Mouse (Mus musculus): ENCODE data around the gene Lyar. TPM values are rescaled to one million over a fixed set of nuclear protein-coding genes. Genes with fewer than 3 reads are reported as not detected.
A peak's percentile ranks its signal among the peaks of the same experiment; 100 is the strongest.

Gene Lyar
- polyA plus RNA-seq, 1 experiment from 2014 or later = 83.8 TPM

DNA sequence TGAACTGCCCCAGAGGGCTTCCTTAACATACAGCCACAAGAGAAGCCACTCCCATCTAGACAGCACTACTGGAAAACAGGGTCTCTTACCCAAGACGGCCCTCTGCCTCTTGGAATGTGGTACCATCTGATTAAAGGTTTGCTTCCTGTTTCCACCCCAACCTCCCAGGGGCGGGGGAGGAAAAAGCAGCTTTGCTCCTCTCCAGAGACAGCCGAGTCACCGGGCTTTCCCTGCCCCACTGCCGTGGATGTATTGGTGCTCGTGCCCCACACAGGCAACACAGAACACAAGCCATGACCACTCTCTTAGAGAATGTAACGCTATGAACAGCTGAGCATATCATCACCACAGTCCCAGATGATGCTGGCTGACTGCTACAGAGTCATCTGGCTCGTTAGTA is 11.3 kb upstream of the Lyar start:
- no peaks in the 10 kb centered on the region for H3K9me3 ChIP-seq
- H3K4me3 ChIP-seq = no peak overlapping the region
- no peak overlapping the region for H3K27ac ChIP-seq
- no peak overlapping the region for H3K4me2 ChIP-seq
- H3K4me1 ChIP-seq = no peaks in the 10 kb centered on the region
- no peaks in the 10 kb centered on the region for H3K27me3 ChIP-seq
- WGBS = 69% methylated on average over 8 of the region's 8 CpGs
- no peak for ATAC-seq (ENCODE audit: borderline replicate concordance, extremely low read depth, low FRiP score, low TSS enrichment)
- H3K36me3 ChIP-seq = peaks cover 46% of the 10 kb centered on the region
- H3K9ac ChIP-seq = no peak overlapping the region

DNA sequence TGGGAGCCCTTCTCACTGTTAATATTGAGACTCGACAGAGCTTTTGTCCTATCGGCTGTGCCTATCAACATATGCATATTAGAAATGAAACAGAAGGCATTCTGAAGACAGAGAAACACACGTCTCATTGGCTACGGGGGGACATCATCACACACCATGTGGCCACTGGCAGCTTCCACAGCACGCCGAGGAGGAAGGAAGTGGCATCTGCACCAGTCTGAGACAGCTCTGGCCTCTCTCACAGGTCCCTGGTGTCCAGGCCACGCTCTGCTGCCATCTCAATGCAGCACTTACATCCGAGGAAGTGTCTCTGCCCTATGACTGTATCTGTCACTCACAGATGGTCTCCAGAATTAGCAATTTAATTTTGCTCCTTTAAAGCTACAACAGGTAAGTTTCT is 8.6 kb upstream of the Lyar start:
- H3K36me3 ChIP-seq = peaks cover 40% of the 10 kb centered on the region
- no peaks in the 10 kb centered on the region for H3K4me1 ChIP-seq
- no peak overlapping the region for H3K27ac ChIP-seq
- WGBS = 91% methylated on average over 8 of the region's 8 CpGs
- H3K4me2 ChIP-seq = no peak overlapping the region
- H3K4me3 ChIP-seq = no peak overlapping the region
- H3K27me3 ChIP-seq = no peaks in the 10 kb centered on the region
- no peak overlapping the region for H3K9ac ChIP-seq
- no peaks in the 10 kb centered on the region for H3K9me3 ChIP-seq
- ATAC-seq (ENCODE audit: borderline replicate concordance, extremely low read depth, low FRiP score, low TSS enrichment) = no peak

DNA sequence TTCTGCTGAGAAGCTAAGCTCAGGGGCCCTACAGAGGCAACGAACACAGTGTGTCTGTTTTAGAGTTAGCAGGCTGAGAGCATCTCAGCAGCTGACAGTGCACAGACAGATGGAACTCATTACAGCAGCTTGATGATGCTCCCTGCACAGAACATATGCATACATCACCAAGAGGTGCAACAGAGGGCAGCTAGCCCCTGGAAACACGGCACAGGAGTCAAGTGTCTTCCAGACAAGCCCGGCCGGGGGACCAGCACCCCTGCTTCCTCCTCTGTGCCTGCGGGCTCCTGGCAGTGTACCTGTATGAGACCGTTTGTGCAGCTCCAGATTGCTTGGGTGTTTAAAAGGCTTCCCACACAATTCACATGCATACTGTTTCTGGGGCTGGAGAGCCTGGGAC is 7.3 kb upstream of the Lyar start:
- 86% methylated on average over 6 of the region's 6 CpGs for WGBS
- no peak overlapping the region for H3K27ac ChIP-seq
- H3K27me3 ChIP-seq = no peaks in the 10 kb centered on the region
- H3K9ac ChIP-seq = no peak overlapping the region
- no peaks in the 10 kb centered on the region for H3K9me3 ChIP-seq
- no peak overlapping the region for H3K4me2 ChIP-seq
- H3K4me1 ChIP-seq = no peaks in the 10 kb centered on the region
- no peak overlapping the region for H3K4me3 ChIP-seq
- ATAC-seq (ENCODE audit: borderline replicate concordance, extremely low read depth, low FRiP score, low TSS enrichment) = no peak
- peaks cover 40% of the 10 kb centered on the region for H3K36me3 ChIP-seq

DNA sequence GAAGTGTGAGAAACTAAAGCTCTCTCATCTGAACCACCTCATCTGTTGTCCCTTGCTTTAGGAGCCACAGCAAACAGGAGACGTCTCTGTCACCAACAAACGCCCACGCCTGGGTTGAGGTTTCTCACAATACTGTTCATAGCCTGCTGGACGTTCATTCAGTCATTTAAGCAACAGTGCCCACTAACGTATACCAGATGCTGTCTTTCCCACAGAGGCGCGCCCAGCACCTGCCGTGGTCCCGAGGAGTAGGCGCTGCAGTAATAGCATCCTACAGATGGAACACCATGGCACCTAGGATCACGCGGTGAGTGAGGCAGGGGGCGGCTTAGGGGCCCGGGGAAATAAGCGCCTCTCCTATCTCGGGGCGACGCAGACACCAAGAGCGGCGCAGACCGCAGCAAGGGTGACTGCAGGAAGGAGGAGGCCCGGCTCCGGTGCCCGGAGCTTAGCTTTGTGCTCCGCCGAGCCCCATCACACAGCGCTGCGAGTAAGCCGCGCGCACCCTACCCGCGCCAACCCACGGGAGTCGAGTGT is 431 bp upstream of the Lyar start:
- peak overlapping the region; percentile 86 for H3K4me2 ChIP-seq
- H3K4me1 ChIP-seq = peaks cover 19% of the 10 kb centered on the region
- no peaks in the 10 kb centered on the region for H3K27me3 ChIP-seq
- H3K4me3 ChIP-seq = peak overlapping the region; percentile 95
- peak overlapping the region; percentile 87 for H3K9ac ChIP-seq
- under 1% methylated on average over 33 of the region's 35 CpGs for WGBS
- no peaks in the 10 kb centered on the region for H3K9me3 ChIP-seq
- H3K36me3 ChIP-seq = peaks cover 7% of the 10 kb centered on the region
- ATAC-seq (ENCODE audit: borderline replicate concordance, extremely low read depth, low FRiP score, low TSS enrichment) = peak; percentile 83
- peak overlapping the region; percentile 53; the same call in 1 of the 2 replicates for H3K27ac ChIP-seq

DNA sequence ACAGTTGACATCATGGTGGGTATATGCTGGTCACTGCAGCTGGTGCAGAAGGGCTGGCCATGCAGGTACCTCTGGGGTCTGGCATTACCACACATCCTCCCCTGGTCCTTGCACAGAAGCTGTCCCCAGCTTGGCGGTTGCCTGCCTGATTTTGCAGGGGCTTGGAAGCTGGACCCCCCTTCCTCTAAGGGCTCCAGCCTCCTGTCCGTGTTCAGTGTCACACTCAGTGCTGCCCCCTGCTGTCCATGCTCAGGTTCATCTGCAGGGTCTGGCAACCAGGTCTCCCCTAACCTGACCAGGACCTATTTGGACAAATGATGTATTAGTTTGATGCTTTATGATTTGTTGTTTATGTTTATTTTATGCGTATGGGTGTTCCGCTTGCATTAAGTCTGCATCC is 15.2 kb downstream of the Lyar start:
- Histone ChIP-seq H3K4me2 (no peak overlapping the region), H3K4me1 (no peaks in the 10 kb centered on the region), H3K4me3 (no peak overlapping the region), H3K9ac (no peak overlapping the region), H3K36me3 (peaks cover 36% of the 10 kb centered on the region), H3K27ac (no peak overlapping the region), H3K9me3 (no peaks in the 10 kb centered on the region), H3K27me3 (no peaks in the 10 kb centered on the region)
- ATAC-seq (ENCODE audit: borderline replicate concordance, extremely low read depth, low FRiP score, low TSS enrichment) = no peak
- WGBS = 68% methylated on average over 4 of the region's 4 CpGs

DNA sequence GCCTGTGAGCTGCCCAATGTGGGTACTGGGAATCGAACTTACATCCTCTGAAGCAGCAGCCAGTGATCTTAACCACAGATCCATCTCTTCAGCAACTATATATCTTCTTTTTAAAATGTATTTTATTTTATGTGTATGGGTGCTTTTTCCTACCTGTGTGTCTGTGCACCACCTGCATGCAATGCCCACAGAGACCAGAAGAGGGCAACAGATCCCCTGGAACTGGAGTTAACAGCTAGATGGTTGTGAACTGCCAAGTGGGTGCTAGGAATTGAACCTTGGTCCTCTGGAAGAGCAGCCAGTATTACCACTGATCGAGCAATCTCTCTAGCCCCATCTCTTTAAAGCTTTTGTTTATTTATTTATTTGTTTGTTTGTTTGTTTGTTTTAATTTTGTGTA is 16.4 kb downstream of the Lyar start:
- Histone ChIP-seq H3K4me3 (no peak overlapping the region), H3K4me2 (no peak overlapping the region), H3K27ac (no peak overlapping the region), H3K9me3 (no peaks in the 10 kb centered on the region), H3K4me1 (no peaks in the 10 kb centered on the region), H3K36me3 (peaks cover 24% of the 10 kb centered on the region), H3K27me3 (no peaks in the 10 kb centered on the region), H3K9ac (no peak overlapping the region)
- 95% methylated on average over 2 of the region's 2 CpGs for WGBS
- ATAC-seq (ENCODE audit: borderline replicate concordance, extremely low read depth, low FRiP score, low TSS enrichment) = no peak

DNA sequence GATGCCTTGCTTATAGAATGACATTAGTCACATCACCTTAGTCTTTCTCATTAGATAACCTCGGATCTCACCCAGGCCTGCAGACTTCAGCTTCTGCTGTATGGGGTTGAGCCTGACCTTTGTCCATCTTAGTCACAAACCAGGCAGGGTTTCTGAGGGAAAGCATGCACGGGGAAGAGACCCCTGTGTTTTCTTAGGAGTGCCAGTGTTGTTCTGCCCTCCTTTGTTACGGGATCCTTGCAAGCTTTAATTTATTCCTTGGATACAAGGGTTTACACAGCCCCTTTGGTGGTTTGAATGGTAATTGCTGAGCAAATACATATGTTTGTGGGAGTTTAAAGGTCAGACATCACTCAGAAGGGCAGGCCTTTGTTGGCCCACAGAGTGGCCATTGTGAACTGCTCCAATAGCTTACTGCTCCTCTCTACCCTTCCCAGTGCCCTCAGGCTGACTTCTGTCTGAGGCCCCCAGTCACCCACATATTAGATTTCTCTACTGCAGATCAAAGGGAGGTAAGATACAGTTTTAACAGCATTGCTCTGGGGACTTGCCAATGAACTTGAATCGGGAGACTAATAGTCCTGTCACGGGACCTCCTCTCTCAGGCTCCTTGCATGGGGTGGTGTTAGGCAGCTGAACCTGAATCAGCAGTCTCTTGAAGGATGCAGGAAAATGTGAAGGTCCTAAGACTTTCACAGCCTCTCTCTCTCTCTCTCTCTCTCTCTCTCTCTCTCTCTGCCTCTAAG is 20.6 kb downstream of the Lyar start:
- H3K9ac ChIP-seq = no peak overlapping the region
- H3K36me3 ChIP-seq = no peaks in the 10 kb centered on the region
- H3K27ac ChIP-seq = no peak overlapping the region
- no peak overlapping the region for H3K4me3 ChIP-seq
- H3K4me2 ChIP-seq = no peak overlapping the region
- ATAC-seq (ENCODE audit: borderline replicate concordance, extremely low read depth, low FRiP score, low TSS enrichment) = no peak
- H3K4me1 ChIP-seq = no peaks in the 10 kb centered on the region
- H3K9me3 ChIP-seq = no peaks in the 10 kb centered on the region
- no peaks in the 10 kb centered on the region for H3K27me3 ChIP-seq
- WGBS = 35% methylated on average over 5 of the region's 5 CpGs

DNA sequence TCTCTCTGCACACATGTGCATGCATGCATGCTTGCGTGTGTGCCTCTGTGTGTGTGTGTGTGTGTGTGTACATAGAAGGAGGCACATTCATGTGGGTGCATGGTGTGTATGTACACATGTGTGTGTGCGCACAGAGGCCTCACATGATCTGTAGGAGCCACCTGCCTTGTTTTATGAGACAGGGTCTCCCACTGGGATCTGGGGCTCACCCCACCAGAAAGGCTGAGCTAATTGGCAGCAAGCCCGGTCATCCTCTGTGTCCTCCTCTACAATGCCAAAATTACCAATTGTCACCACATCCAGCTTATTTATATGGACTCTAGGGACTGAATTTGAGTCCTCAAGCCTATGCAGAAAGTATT is 21.2 kb downstream of the Lyar start:
- ATAC-seq (ENCODE audit: borderline replicate concordance, extremely low read depth, low FRiP score, low TSS enrichment) = no peak
- Histone ChIP-seq H3K36me3 (no peaks in the 10 kb centered on the region), H3K27ac (no peak overlapping the region), H3K9me3 (no peaks in the 10 kb centered on the region), H3K4me3 (no peak overlapping the region), H3K9ac (no peak overlapping the region), H3K4me1 (no peaks in the 10 kb centered on the region), H3K4me2 (no peak overlapping the region), H3K27me3 (no peaks in the 10 kb centered on the region)
- 79% methylated on average over 3 of the region's 3 CpGs for WGBS

DNA sequence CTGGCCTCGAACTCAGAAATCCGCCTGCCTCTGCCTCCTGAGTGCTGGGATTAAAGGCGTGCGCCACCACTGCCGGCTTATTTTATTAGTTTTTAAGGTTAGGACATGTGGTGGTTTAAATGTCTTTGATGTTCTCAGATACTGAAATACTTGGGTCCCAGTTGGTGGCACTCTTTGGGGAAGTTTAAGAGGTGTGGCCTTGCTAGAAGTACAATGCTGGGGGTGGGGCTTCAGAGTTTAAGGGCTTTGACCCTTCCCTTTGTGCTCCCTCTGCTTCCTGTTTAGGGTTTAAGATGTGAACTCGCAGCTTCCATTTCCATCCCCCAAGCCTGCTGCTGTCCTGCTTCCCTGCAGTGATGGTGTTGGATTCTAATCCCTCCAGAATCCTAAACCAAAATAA is 21.7 kb downstream of the Lyar start:
- Histone ChIP-seq H3K4me2 (no peak overlapping the region), H3K9ac (no peak overlapping the region), H3K9me3 (no peaks in the 10 kb centered on the region), H3K27ac (no peak overlapping the region), H3K4me1 (no peaks in the 10 kb centered on the region), H3K36me3 (no peaks in the 10 kb centered on the region), H3K4me3 (no peak overlapping the region), H3K27me3 (no peaks in the 10 kb centered on the region)
- no peak for ATAC-seq (ENCODE audit: borderline replicate concordance, extremely low read depth, low FRiP score, low TSS enrichment)
- 77% methylated on average over 6 of the region's 6 CpGs for WGBS

DNA sequence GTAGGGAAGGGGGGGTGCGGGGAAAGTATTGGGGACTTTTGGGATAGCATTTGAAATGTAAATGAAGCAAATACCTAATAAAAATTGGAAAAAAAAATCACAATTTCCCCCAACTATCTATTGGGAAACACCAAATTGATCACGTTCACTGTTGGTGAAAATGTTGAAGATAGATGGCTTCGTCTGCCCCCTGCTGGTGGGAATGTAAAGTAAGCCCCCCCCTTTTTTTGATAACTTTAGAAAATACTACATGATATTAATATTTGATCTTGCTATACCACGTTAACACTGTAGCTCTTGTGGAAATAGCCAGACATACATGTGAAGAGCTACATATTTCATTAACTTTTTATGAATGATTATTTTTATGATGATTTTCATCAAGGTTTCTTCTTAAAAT is 34.9 kb downstream of the Lyar start:
- no peaks in the 10 kb centered on the region for H3K36me3 ChIP-seq
- no peak overlapping the region for H3K27ac ChIP-seq
- H3K4me1 ChIP-seq = no peaks in the 10 kb centered on the region
- H3K9ac ChIP-seq = no peak overlapping the region
- H3K27me3 ChIP-seq = no peaks in the 10 kb centered on the region
- ATAC-seq (ENCODE audit: borderline replicate concordance, extremely low read depth, low FRiP score, low TSS enrichment) = no peak
- H3K4me2 ChIP-seq = no peak overlapping the region
- no peaks in the 10 kb centered on the region for H3K9me3 ChIP-seq
- no peak overlapping the region for H3K4me3 ChIP-seq
- 45% methylated on average over 4 of the region's 4 CpGs for WGBS

DNA sequence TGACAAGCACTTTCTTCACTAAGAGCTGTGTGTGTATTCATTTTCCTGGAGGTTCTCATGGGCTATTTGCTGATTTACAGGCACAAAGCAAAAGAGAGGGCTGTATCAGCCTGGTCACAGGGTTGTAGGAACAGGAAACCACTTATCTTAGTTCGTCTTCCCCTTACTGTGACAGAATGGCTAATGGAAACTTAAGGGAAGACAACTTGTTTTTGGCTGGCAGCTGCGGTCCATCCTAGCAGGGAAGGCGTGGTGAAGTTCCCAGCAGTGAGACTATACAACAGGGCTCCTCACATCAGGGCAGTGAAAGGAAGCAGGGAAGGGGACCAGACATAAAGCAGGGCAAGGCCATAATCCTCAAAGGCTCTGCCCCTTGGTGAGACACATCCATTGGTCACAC is 35.4 kb downstream of the Lyar start:
- H3K9me3 ChIP-seq = no peaks in the 10 kb centered on the region
- H3K27ac ChIP-seq = no peak overlapping the region
- WGBS = 67% methylated on average over 3 of the region's 3 CpGs

DNA sequence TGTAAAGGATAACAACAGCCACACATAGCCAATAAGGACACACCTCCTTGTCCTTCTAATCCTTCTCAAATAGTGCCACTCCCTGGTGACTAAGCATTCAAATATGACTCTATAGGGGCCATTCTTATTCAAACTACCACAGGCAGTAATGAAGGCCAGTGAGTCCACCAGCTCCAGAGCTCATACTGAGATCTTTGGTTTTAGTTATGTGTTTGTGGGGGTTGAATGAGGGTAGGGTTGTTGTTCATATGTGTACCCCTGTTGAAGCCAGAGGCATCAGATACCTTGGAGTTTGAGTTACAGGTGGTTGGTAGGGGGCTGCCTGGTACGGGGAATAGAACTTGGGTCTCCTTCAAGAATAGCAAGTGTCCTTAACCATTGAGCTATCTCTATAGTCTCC is 36.3 kb downstream of the Lyar start:
- WGBS = 85% methylated on average over 1 of the region's 1 CpGs
- Histone ChIP-seq H3K27ac (no peak overlapping the region), H3K9ac (no peak overlapping the region), H3K4me3 (no peak overlapping the region), H3K4me2 (no peak overlapping the region), H3K4me1 (peaks cover 8% of the 10 kb centered on the region), H3K27me3 (no peaks in the 10 kb centered on the region), H3K36me3 (no peaks in the 10 kb centered on the region), H3K9me3 (no peaks in the 10 kb centered on the region)
- no peak for ATAC-seq (ENCODE audit: borderline replicate concordance, extremely low read depth, low FRiP score, low TSS enrichment)

More for the DNA sequence above, 35.4 kb downstream of the Lyar start:
- Histone ChIP-seq H3K9ac (no peak overlapping the region), H3K4me3 (no peak overlapping the region), H3K27me3 (no peaks in the 10 kb centered on the region), H3K4me2 (no peak overlapping the region), H3K4me1 (no peaks in the 10 kb centered on the region), H3K36me3 (no peaks in the 10 kb centered on the region)
- ATAC-seq (ENCODE audit: borderline replicate concordance, extremely low read depth, low FRiP score, low TSS enrichment) = no peak

All from lung, embryonic 15.5 days (tissue).